Mouse (Mus musculus): ENCODE measurements around the gene Eml3. TPM values are rescaled to one million over a fixed set of nuclear protein-coding genes. Genes with fewer than 3 reads are reported as not detected.

Eml3 gene
- polyA plus RNA-seq, 1 experiment = 72.3 TPM

DNA sequence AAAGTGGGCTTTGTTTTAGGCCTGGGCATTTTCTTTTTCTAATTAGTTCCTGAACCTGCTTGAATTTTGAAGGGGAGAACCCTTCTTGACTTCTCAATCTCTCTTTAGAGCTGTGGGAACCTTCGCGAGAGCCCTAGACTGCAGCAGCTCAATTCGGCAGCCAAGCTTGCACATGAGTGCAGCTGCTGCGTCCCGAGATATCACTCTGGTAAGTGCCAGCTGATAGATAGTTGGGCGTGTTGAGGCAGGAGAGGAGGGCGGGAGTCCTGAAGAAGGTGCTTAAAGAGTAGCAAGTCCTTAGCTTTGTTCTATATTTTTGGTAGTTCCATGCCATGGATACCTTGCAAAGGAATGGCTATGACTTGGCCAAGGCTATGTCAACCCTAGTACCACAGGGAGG lies 17.6 kb downstream of the Eml3 start:
- no peak for TF ChIP-seq CTCF (IDR thresholded peaks at IDR 0.05; ENCODE audit: extremely low read depth, insufficient read depth, insufficient read length, insufficient replicate concordance)
- no peak for TF ChIP-seq POLR2A (IDR thresholded peaks at IDR 0.05; ENCODE audit: low read depth, low read length)
- H3K36me3 ChIP-seq (ENCODE audit: control insufficient read depth, insufficient read depth, low read length) = peaks cover 57% of the 10 kb centered on the region
- no peak for DNase-seq (ENCODE audit: low read depth in 1 of 2, low spot score in 2 of 2)
- no peaks in the 10 kb centered on the region for H3K27me3 ChIP-seq (ENCODE audit: control insufficient read depth, insufficient read depth, low read length)
- H3K4me1 ChIP-seq (ENCODE audit: control insufficient read depth, insufficient read depth, insufficient read length) = peaks cover 10% of the 10 kb centered on the region
- WGBS = 79% methylated on average over 7 of the region's 7 CpGs
- H3K4me3 ChIP-seq (ENCODE audit: extremely low read depth, insufficient read depth, insufficient read length) = no peak overlapping the region
- H3K27ac ChIP-seq (ENCODE audit: insufficient read depth, low read length) = no peak overlapping the region

GRCm38 (mm10) chr19:8950190-8950589 lies 20.8 kb downstream of the Eml3 start:
- no peak overlapping the region for H3K27ac ChIP-seq (ENCODE audit: insufficient read depth, low read length)
- 85% methylated on average over 5 of the region's 5 CpGs for WGBS
- H3K27me3 ChIP-seq (ENCODE audit: control insufficient read depth, insufficient read depth, low read length) = no peaks in the 10 kb centered on the region
- no peak for TF ChIP-seq POLR2A (IDR thresholded peaks at IDR 0.05; ENCODE audit: low read depth, low read length)
- no peak for TF ChIP-seq CTCF (IDR thresholded peaks at IDR 0.05; ENCODE audit: extremely low read depth, insufficient read depth, insufficient read length, insufficient replicate concordance)
- no peak overlapping the region for H3K4me3 ChIP-seq (ENCODE audit: extremely low read depth, insufficient read depth, insufficient read length)
- peaks cover 48% of the 10 kb centered on the region for H3K36me3 ChIP-seq (ENCODE audit: control insufficient read depth, insufficient read depth, low read length)
- no peak for DNase-seq (ENCODE audit: low read depth in 1 of 2, low spot score in 2 of 2)
- peaks cover 7% of the 10 kb centered on the region; the same call in 1 of the 2 replicates for H3K4me1 ChIP-seq (ENCODE audit: control insufficient read depth, insufficient read depth, insufficient read length)

DNA sequence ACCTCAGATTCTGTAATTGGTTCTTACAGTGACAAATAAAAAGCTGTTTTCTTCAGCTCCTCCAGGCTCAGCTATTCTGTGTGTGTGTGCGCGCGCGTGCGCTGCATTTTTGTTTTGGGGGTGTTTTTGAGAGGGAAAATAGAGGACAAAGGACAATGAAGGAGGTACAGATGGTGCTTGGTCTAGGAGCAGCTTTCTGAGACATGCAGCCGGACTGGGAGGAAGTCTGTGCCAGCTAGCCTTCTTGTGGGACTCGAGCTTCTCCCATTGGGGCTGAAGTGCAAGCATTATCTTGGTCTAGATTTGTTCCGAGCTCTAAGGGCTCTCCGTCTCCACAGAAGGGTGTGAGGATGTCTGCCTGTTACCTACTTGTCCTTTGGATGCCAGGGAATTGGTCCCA lies 22.9 kb downstream of the Eml3 start:
- no peak overlapping the region for H3K27ac ChIP-seq (ENCODE audit: insufficient read depth, low read length)
- WGBS = 94% methylated on average over 9 of the region's 9 CpGs
- TF ChIP-seq CTCF (IDR thresholded peaks at IDR 0.05; ENCODE audit: extremely low read depth, insufficient read depth, insufficient read length, insufficient replicate concordance) = no peak
- no peak for TF ChIP-seq POLR2A (IDR thresholded peaks at IDR 0.05; ENCODE audit: low read depth, low read length)
- H3K4me1 ChIP-seq (ENCODE audit: control insufficient read depth, insufficient read depth, insufficient read length) = peaks cover 7% of the 10 kb centered on the region; the same call in 1 of the 2 replicates
- H3K4me3 ChIP-seq (ENCODE audit: extremely low read depth, insufficient read depth, insufficient read length) = no peak overlapping the region
- peaks cover 33% of the 10 kb centered on the region for H3K36me3 ChIP-seq (ENCODE audit: control insufficient read depth, insufficient read depth, low read length)
- no peak for DNase-seq (ENCODE audit: low read depth in 1 of 2, low spot score in 2 of 2)
- H3K27me3 ChIP-seq (ENCODE audit: control insufficient read depth, insufficient read depth, low read length) = no peaks in the 10 kb centered on the region

- 1% methylated on average over 46 of the region's 46 CpGs for WGBS
- Histone ChIP-seq H3K4me3 (ENCODE audit: extremely low read depth, insufficient read depth, insufficient read length) (peak within 1 kb of the TSS; percentile 91), H3K4me1 (ENCODE audit: control insufficient read depth, insufficient read depth, insufficient read length) (peaks cover 7% of the 10 kb centered on the region; the same call in 1 of the 2 replicates), H3K27me3 (ENCODE audit: control insufficient read depth, insufficient read depth, low read length) (no peaks in the 10 kb centered on the region), H3K27ac (ENCODE audit: insufficient read depth, low read length) (peak within 1 kb of the TSS; percentile 90), H3K36me3 (ENCODE audit: control insufficient read depth, insufficient read depth, low read length) (peaks cover 25% of the 10 kb centered on the region)
- DNase-seq (ENCODE audit: low read depth in 1 of 2, low spot score in 2 of 2) = peak; percentile 80 to 97
- TF ChIP-seq CTCF (IDR thresholded peaks at IDR 0.05; ENCODE audit: extremely low read depth, insufficient read depth, insufficient read length, insufficient replicate concordance) (no peak), POLR2A (IDR thresholded peaks at IDR 0.05; ENCODE audit: low read depth, low read length) (peak; percentile 40; the same call in 1 of the 2 replicates)
These were observed 24.0 kb downstream of the Eml3 start, which contains the start of gene Tut1 for GRCm38 (mm10) chr19:8953135-8954039. Gene Tut1 (plus strand): TSS chr19:8953847.

GRCm38 (mm10) chr19:8954171-8954570 lies 24.8 kb downstream of the Eml3 start:
- H3K4me1 ChIP-seq (ENCODE audit: control insufficient read depth, insufficient read depth, insufficient read length) = peaks cover 7% of the 10 kb centered on the region; the same call in 1 of the 2 replicates
- H3K4me3 ChIP-seq (ENCODE audit: extremely low read depth, insufficient read depth, insufficient read length) = peak overlapping the region; percentile 91
- no peaks in the 10 kb centered on the region for H3K27me3 ChIP-seq (ENCODE audit: control insufficient read depth, insufficient read depth, low read length)
- no peak for DNase-seq (ENCODE audit: low read depth in 1 of 2, low spot score in 2 of 2)
- H3K27ac ChIP-seq (ENCODE audit: insufficient read depth, low read length) = peak overlapping the region; percentile 14; the same call in 1 of the 2 replicates
- peaks cover 22% of the 10 kb centered on the region for H3K36me3 ChIP-seq (ENCODE audit: control insufficient read depth, insufficient read depth, low read length)
- 1% methylated on average over 9 of the region's 9 CpGs for WGBS
- no peak for TF ChIP-seq CTCF (IDR thresholded peaks at IDR 0.05; ENCODE audit: extremely low read depth, insufficient read depth, insufficient read length, insufficient replicate concordance)
- no peak for TF ChIP-seq POLR2A (IDR thresholded peaks at IDR 0.05; ENCODE audit: low read depth, low read length)

- Histone ChIP-seq H3K36me3 (ENCODE audit: control insufficient read depth, insufficient read depth, low read length) (peaks cover 49% of the 10 kb centered on the region), H3K4me1 (ENCODE audit: control insufficient read depth, insufficient read depth, insufficient read length) (peaks cover 2% of the 10 kb centered on the region; the same call in 1 of the 2 replicates), H3K27me3 (ENCODE audit: control insufficient read depth, insufficient read depth, low read length) (no peaks in the 10 kb centered on the region), H3K27ac (ENCODE audit: insufficient read depth, low read length) (no peak overlapping the region), H3K4me3 (ENCODE audit: extremely low read depth, insufficient read depth, insufficient read length) (no peak overlapping the region)
- DNase-seq (ENCODE audit: low read depth in 1 of 2, low spot score in 2 of 2) = no peak
- TF ChIP-seq POLR2A (IDR thresholded peaks at IDR 0.05; ENCODE audit: low read depth, low read length) = no peak
- TF ChIP-seq CTCF (IDR thresholded peaks at IDR 0.05; ENCODE audit: extremely low read depth, insufficient read depth, insufficient read length, insufficient replicate concordance) = no peak
- 97% methylated on average over 2 of the region's 2 CpGs for WGBS
These were observed 32.9 kb downstream of the Eml3 start for GRCm38 (mm10) chr19:8962256-8962655.

All from spleen, adult 2 months (tissue).